Mouse (Mus musculus): ENCODE results near the gene C9. TPM values are rescaled to one million over a fixed set of nuclear protein-coding genes. Genes with fewer than 3 reads are reported as not detected.

Gene C9
- total and polyA plus RNA-seq, 3 experiments = not detected

DNA sequence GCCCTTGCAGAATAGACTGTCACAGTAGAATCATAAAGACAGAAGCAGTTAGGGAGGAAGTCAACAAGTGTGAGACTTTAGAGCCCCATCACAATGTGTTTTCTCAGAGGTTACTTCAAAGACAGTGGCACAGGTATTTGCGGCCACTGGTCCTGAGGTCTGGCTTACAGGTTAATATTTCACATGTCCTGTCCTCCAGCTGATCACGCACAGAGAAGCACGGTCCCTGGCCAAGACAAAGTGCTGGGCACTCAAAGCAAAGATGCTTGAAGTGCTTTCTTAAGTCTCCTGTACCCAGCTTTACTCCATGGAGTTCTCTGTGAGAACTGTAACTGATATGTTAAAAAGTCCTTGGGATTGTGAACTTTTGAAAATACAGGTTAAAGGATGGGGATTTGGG, 35.0 kb upstream of the C9 start:
- Histone ChIP-seq H3K9me3 (replicated peaks; ENCODE audit: low read length) (no peaks in the 10 kb centered on the region), H3K79me2 (replicated peaks; ENCODE audit: control insufficient read depth, extremely low read depth, insufficient read depth, poor library complexity, severe bottlenecking) (no peaks in the 10 kb centered on the region), H3K27me3 (replicated peaks) (no peaks in the 10 kb centered on the region), H3K36me3 (replicated peaks in 1 of 2; ENCODE audit: control insufficient read depth in 1 of 2, insufficient read depth in 1 of 2, low read length in 1 of 2) (no peaks in the 10 kb centered on the region), H3K4me3 (replicated peaks in 1 of 3; ENCODE audit: low read depth in 2 of 3, low read length in 2 of 3, poor library complexity in 1 of 3) (no peak overlapping the region), H3K4me2 (ENCODE audit: insufficient read depth, low read depth, poor library complexity, severe bottlenecking) (no peak overlapping the region), H3K4me1 (ENCODE audit: control insufficient read depth in 1 of 2, insufficient read depth in 2 of 2) (no peaks in the 10 kb centered on the region), H3K27ac (ENCODE audit: insufficient read depth, low read depth) (no peak overlapping the region), H3K9ac (ENCODE audit: insufficient read depth, low read depth) (no peak overlapping the region)
- in situ Hi-C loops (cut with MboI; ENCODE audit: low pct_ligation_motif_present, low pct_unique_long_range_greater_than_20kb, low sequenced_read_pairs) = no loop called here
- no peak for DNase-seq (ENCODE audit: extremely low read depth)
- TF ChIP-seq RCOR1 (conservative IDR thresholded peaks at IDR 0.05; ENCODE audit: low read depth, low read length) (no peak), NELFE (IDR thresholded peaks at IDR 0.05; ENCODE audit: low read depth, low read length) (no peak), USF2 (conservative IDR thresholded peaks at IDR 0.05; ENCODE audit: low read depth, low read length) (no peak), JUND (conservative IDR thresholded peaks at IDR 0.05; ENCODE audit: low read depth, low read length) (no peak), ELF1 (IDR thresholded peaks at IDR 0.05; ENCODE audit: low read depth, low read length) (no peak), USF1 (IDR thresholded peaks at IDR 0.05; ENCODE audit: low read depth, low read length) (no peak), SMC3 (IDR thresholded peaks at IDR 0.05; ENCODE audit: low read depth, low read length) (no peak), UBTF (IDR thresholded peaks at IDR 0.05; ENCODE audit: low read depth, low read length) (no peak), MAFK (IDR thresholded peaks at IDR 0.05; ENCODE audit: insufficient replicate concordance, low read length) (no peak), IRF4 (IDR thresholded peaks at IDR 0.05; ENCODE audit: low read depth, low read length) (no peak), MXI1 (IDR thresholded peaks at IDR 0.05; ENCODE audit: low read depth, low read length) (no peak), POLR2AphosphoS2 (IDR thresholded peaks at IDR 0.05; ENCODE audit: low read depth, low read length) (no peak), BHLHE40 (IDR thresholded peaks at IDR 0.05; ENCODE audit: low read depth, low read length) (no peak), CTCF (conservative IDR thresholded peaks at IDR 0.05 in 1 of 2, IDR thresholded peaks at IDR 0.05 in 1 of 2; ENCODE audit: low read depth in 2 of 2, low read length in 2 of 2) (no peak), ZKSCAN1 (IDR thresholded peaks at IDR 0.05; ENCODE audit: borderline replicate concordance, low read depth, low read length) (no peak), GABPA (IDR thresholded peaks at IDR 0.05; ENCODE audit: insufficient replicate concordance, low read depth, low read length) (no peak), ZC3H11A (IDR thresholded peaks at IDR 0.05; ENCODE audit: low read depth, low read length) (no peak)
- dilution Hi-C loops (cut with MboI; ENCODE audit: extremely low pct_ligation_motif_present, extremely low pct_unique_long_range_greater_than_20kb, low sequenced_read_pairs) = no loop called here

DNA sequence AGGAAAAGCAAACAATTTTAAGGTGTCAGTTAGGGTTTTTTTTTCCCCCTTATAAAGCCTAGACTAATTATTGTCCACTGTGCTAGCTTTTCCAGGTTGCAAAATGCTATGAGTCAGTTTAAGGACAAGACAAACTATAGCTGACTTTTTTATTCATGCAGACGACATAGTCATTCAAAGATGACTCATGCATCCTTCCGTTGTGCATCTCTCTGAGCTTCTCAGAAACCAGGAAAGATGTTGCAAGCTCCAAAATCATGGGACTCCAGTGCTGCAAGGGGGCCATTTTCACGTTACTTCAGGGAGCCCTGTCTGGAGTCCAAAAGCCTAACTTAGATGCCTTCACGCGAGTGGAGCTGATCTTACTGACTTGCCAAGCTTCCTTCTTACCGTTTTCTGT, 33.8 kb upstream of the C9 start:
- no peak for TF ChIP-seq PAX5 (IDR thresholded peaks at IDR 0.05; ENCODE audit: low read length)
- no peak for TF ChIP-seq MXI1 (IDR thresholded peaks at IDR 0.05; ENCODE audit: low read depth, low read length)
- TF ChIP-seq NELFE (IDR thresholded peaks at IDR 0.05; ENCODE audit: low read depth, low read length) = no peak
- in situ Hi-C loops (cut with MboI; ENCODE audit: low pct_ligation_motif_present, low pct_unique_long_range_greater_than_20kb, low sequenced_read_pairs) (no loop called here), dilution Hi-C loops (cut with MboI; ENCODE audit: extremely low pct_ligation_motif_present, extremely low pct_unique_long_range_greater_than_20kb, low sequenced_read_pairs) (no loop called here)
- H3K4me3 ChIP-seq (replicated peaks in 1 of 3; ENCODE audit: low read depth in 2 of 3, low read length in 2 of 3, poor library complexity in 1 of 3) = no peak overlapping the region
- no peaks in the 10 kb centered on the region for H3K79me2 ChIP-seq (replicated peaks; ENCODE audit: control insufficient read depth, extremely low read depth, insufficient read depth, poor library complexity, severe bottlenecking)
- no peak for DNase-seq (ENCODE audit: extremely low read depth)
- H3K27me3 ChIP-seq (replicated peaks) = no peaks in the 10 kb centered on the region
- no peak overlapping the region for H3K27ac ChIP-seq (ENCODE audit: insufficient read depth, low read depth)
- H3K9ac ChIP-seq (ENCODE audit: insufficient read depth, low read depth) = no peak overlapping the region
- no peaks in the 10 kb centered on the region for H3K36me3 ChIP-seq (replicated peaks in 1 of 2; ENCODE audit: control insufficient read depth in 1 of 2, insufficient read depth in 1 of 2, low read length in 1 of 2)
- no peak overlapping the region for H3K4me2 ChIP-seq (ENCODE audit: insufficient read depth, low read depth, poor library complexity, severe bottlenecking)
- H3K4me1 ChIP-seq (ENCODE audit: control insufficient read depth in 1 of 2, insufficient read depth in 2 of 2) = no peaks in the 10 kb centered on the region
- H3K9me3 ChIP-seq (replicated peaks; ENCODE audit: low read length) = no peaks in the 10 kb centered on the region
